Mouse (Mus musculus) urinary bladder, postnatal 36 days (tissue): ENCODE results near the gene Svopl.

Experiments used
- DNase-seq, 2 experiments: peaks; one replicate each; pipeline ENCODE4 v3.0.0; 2022; ENCODE audit warnings: low spot score in 2 of 2, mixed read lengths in 1 of 2

Svopl gene

DNA sequence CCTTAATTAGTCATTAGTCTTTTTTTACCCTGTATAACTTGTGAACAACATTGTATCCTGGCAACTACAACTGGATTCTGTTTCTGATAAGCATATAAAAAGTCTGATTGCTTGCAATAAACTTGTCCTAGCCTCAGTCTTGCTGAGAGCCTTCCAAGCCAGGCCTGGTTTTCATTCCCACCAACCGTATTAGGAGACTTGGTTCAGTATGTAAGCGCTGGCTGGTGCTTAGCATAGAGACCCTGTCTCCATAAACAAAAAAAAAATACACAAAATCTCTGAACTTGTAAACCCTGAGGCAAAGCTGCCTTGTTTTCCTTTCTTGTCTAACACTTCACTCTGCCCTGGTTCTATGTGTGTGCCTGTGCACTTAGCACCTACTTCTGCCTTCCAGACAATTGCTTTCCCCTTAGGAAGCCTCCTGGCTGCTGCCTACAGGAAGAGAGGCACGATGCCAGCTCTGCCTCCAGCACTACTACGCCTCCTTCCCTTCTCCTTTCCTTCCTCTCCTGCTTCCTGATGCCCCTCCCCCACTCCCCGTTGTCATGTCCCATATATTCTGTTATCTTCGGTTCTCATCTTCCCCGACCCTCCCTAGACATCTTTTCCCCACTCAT is 14.8 kb downstream of the Svopl start:
- DNase-seq: no peak

DNA sequence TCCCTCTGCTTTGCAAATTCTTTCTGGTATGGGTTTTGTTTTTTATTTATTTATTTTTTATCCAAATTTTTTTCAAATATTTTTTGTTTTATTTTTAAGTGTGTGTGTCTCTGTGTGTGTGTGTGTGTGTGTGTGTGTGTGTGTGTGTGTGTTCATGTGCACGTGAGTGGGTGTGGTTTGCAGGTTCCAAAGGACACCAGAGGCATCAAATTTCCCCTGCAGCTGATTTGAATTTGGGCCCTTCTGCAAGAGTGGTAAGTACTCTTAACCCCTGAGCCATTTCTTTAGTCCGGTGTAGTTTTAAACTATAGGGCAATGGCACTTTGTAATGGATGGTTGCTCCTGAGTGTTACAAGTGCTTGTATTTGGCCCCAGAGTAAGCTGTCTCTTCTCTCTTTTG is 18.6 kb downstream of the Svopl start:
- no peak for DNase-seq

DNA sequence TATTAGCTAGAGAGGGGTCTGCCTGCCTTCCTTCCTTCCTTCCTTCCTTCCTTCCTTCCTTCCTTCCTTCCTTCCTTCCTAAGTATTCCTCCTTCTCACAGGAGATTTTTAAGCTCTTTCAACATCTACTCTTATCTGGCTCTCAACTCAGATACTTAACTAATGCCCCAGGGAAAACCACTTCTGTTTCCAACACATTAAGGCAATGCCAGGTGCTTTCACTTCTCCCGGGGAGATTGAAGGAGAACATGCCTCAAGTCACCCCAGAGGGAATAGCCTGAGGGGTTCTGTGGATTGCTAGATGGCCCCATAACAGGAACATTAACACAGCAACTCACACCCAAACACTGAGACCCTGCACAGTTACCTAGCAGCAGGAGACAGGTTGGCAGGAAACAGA is 19.0 kb downstream of the Svopl start:
- DNase-seq: no peak

DNA sequence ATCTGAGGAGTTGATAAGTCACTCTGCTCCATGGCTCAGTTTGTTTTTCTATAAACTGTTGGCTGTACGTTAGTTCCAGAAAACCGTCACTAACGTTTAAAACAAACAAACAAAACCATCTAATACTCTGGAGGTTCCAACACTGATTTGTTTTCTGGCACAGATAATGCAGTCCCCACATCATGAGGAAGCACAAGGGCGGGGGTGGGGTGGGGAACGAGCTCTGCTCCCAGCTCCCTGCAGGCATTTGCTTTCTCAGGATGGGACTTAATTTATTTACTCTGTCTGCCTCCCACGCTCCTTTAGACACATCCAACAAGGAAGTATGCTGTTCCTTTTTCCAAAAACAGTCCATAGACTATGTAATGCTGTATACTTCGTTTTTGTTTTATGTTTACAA is 23.5 kb downstream of the Svopl start:
- no peak for DNase-seq

DNA sequence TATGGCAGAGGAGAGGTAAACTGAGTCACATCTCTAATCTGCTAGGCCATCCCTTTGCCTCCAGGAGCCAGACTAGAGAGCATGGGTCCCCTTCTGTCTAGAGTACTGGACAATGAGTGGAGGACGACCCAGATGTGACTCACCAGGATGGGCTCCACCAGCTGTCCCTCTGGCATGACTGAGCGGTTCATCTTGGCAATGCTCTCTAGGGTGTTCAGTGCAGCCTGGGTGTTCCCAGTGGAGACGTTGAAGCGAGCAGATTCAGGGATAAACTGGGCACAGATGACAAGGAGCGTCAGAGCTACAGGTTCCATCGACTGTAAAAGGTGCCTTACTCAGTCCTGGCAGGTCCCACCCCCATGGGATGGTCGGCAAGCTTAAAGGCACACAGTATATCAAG is 25.4 kb downstream of the Svopl start:
- no peak for DNase-seq

DNA sequence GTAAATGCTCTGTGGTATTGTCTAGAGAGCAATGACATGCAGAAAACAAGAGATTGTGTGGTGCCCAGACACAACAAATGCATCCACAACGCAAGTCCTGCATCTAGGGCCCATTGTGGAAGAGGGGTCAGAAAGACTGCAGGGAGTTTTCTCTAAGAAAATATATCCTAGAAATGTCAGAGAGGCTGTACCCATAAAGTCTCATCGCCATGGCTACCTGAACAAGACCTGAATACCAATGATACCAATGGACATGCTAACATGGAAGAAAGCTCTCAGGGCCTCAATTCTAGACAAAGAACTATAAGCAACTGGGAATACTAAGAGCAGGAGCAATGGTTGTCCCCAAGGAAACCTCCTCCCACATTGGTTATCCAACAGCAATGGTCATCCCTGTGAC is 34.0 kb downstream of the Svopl start:
- no peak for DNase-seq

DNA sequence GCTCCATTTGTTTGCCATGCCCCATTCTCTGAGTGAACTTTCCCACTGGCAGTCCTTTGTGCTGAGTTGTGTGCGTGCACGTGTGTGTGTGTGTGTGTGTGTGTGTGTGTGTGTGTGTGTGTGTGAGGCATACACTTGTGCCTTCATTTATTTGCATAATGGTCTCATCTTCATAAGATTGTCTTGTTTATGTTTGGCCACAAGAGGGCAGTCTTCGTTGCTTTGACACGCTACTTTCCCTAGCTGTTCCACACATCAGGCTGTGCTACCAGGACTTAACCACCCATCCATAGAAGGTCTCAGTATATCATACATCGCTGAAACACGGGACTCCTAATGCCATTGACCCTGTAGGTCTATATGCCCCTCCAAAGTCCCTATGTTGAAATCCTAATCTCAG is 39.3 kb downstream of the Svopl start:
- no peak for DNase-seq

DNA sequence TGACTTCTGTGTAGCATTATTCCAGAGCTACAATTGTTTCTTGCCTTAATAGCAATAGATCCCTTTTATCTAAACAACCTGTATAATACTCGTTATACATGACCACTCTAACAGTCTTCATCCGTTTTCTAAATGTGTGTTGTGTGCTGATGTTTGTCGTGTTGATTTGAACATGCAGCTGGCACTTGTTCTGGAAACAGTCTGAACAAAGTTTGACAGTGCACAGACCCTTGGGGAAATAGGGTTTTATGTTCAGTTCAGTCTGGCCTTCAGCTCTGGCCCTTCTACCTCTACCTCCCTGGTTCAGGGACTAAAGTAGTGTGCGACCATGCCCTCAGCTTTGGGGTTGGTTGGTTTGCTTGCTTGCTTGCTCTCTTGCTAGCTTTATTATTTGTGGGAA is 79.4 kb downstream of the Svopl start:
- no peak for DNase-seq

DNA sequence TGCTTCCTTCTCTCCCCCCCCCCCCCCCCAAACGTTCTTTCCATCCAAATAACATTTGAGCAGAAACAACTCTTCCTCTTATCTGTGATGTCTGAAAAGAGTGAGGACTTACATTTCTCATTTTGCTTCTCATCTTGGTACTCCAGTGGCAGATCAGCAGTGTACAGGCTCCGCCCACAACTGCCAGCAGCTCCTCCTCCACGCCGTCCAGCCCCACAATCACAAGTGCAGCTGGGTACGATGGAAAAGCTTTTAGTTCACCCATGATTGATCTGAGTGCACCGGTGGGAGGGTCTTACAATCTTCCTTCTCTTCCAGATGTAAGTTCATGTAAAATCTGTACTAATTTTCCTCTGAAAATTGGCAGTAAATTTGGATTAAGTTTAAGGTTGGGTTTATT is 95.5 kb downstream of the Svopl start:
- no peak for DNase-seq

DNA sequence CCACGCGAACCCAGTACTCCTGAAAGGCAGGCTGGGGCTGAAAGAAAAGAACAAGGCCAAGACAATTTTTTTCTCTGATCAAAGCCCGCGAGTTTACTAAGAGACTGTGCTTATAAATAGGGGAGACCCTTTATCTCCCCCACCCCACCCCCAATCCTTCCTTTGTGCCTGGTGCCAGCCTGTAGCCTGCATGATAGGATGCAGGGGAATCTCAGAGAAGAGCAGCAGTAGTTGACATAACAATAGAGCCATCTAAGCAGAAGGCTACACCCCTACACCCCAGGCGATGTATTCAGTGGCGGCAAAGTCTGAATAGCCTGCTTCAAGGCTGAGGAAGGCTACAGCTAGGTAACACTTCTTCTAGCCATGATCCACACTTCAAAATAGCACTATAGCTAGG is 110.3 kb downstream of the Svopl start:
- no peak for DNase-seq
